Mouse (Mus musculus): ENCODE results near the gene Dcdc2a.

DNA sequence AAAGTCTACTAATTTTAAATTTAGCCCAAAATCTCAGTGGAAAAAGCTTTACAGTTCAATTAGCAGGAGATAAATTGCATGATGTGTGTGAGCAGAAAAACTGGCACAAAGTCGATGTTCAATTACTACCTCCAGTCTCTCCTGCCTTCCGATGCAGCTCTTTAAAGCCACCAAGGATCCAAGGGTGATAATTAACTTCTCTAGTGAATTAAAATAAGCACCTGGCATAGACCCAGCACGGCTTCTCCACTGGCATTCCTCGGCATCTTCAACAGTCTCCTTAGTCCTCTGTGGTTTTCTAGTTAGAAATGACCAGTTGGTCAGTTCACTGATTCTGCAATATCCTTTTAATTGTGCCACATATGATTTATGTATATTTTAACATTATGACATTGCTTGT, 95.1 kb downstream of the Dcdc2a start:
- TF ChIP-seq CTCF (IDR thresholded peaks at IDR 0.05; ENCODE audit: extremely low read depth, insufficient read length, insufficient replicate concordance, low read depth, low read length), result no peak
- TF ChIP-seq POLR2A (IDR thresholded peaks at IDR 0.05; ENCODE audit: low read depth, low read length), result no peak

Data from small intestine, adult 2 months (tissue).